8 mouse cellular contexts compared by ENCODE assay signal in genomic region chr15:26620279-26620678, GRCm38 (mm10).
DNase-seq lines count a peak whose midpoint lies in the region; ATAC-seq and TF ChIP-seq lines count a peak whose summit lies in the region.
"Had no signal": no experiment of that assay in that cellular context is flagged by ENCODE, and none has a peak within 500 bp of the region (broad histone marks: within the 10 kb centered on the region; RNA-seq: fewer than 3 reads in every experiment).

No protein-coding gene starts in this region.

- WGBS in hindbrain, embryonic 14.5 days, result 17% methylated on average over 5 of the region's 5 CpGs
- 25% methylated on average over 5 of the region's 5 CpGs for WGBS in neural tube, embryonic 14.5 days

- TF ChIP-seq POLR2A in embryonic fibroblast, embryonic 13.5 days (IDR thresholded peaks at IDR 0.05; ENCODE audit: low read depth, low read length), result no peak

- no peak overlapping the region for H3K9ac ChIP-seq in hindbrain, embryonic 14.5 days
- H3K9ac ChIP-seq in neural tube, embryonic 14.5 days (replicated peaks; ENCODE audit: low read depth, low read length), result no peak overlapping the region
- H3K9ac ChIP-seq: liver, embryonic 15.5 days had no signal

- intact Hi-C loops in left cerebral cortex, postnatal 4 days (cut with DNase I), result loop anchor here (5.0 to 10.0 kb wide), 2 partner anchors 612 to 625 kb away; no protein-coding TSS in a partner anchor

- H3K4me2 ChIP-seq in hindbrain, embryonic 14.5 days (replicated peaks), result no peak overlapping the region
- no peak overlapping the region for H3K4me2 ChIP-seq in neural tube, embryonic 14.5 days (ENCODE audit: low read depth, low read length)
- H3K4me2 ChIP-seq: liver, embryonic 15.5 days had no signal

- H3K9me3 ChIP-seq in hindbrain, embryonic 14.5 days (ENCODE audit: control insufficient read depth, low read length), result no peaks in the 10 kb centered on the region
- H3K9me3 ChIP-seq in neural tube, embryonic 14.5 days (ENCODE audit: control insufficient read depth, low read length), result no peaks in the 10 kb centered on the region
- H3K9me3 ChIP-seq: liver, embryonic 15.5 days had no signal

- H3K36me3 ChIP-seq in hindbrain, embryonic 14.5 days (replicated peaks; ENCODE audit: control insufficient read depth, insufficient read depth), result no peaks in the 10 kb centered on the region
- no peaks in the 10 kb centered on the region for H3K36me3 ChIP-seq in neural tube, embryonic 14.5 days (ENCODE audit: control insufficient read depth, insufficient read depth, low read length)
- H3K36me3 ChIP-seq: liver, embryonic 15.5 days had no signal

- peaks cover 4% of the 10 kb centered on the region for H3K4me1 ChIP-seq in embryonic fibroblast, embryonic 13.5 days (ENCODE audit: control insufficient read depth, insufficient read depth, low read length)
- peaks cover 6% of the 10 kb centered on the region; the same call in 1 of the 2 replicates for H3K4me1 ChIP-seq in hindbrain, embryonic 14.5 days (replicated peaks; ENCODE audit: control insufficient read depth, insufficient read depth, low read length)
- H3K4me1 ChIP-seq in neural tube, embryonic 14.5 days (ENCODE audit: control insufficient read depth, insufficient read depth, low read length), result peaks cover 4% of the 10 kb centered on the region; the same call in 1 of the 2 replicates
- H3K4me1 ChIP-seq: liver, embryonic 15.5 days had no signal

- TF ChIP-seq CTCF in embryonic fibroblast, embryonic 13.5 days (IDR thresholded peaks at IDR 0.05; ENCODE audit: borderline replicate concordance, insufficient read depth, low read length), result peak; percentile 42; the same call in 1 of the 2 replicates

- peak; percentile 85; the same call in 1 of the 2 replicates for ATAC-seq in hindbrain, embryonic 14.5 days (ENCODE audit: low FRiP score)
- ATAC-seq in neural tube, embryonic 14.5 days (ENCODE audit: low read depth), result peak; percentile 88

- H3K27me3 ChIP-seq in hindbrain, embryonic 14.5 days (ENCODE audit: control insufficient read depth, insufficient read depth, low read length), result no peaks in the 10 kb centered on the region
- H3K27me3 ChIP-seq in neural tube, embryonic 14.5 days (ENCODE audit: control insufficient read depth, insufficient read depth, low read length), result no peaks in the 10 kb centered on the region
- H3K27me3 ChIP-seq: liver, embryonic 15.5 days had no signal

- no peak overlapping the region for H3K4me3 ChIP-seq in embryonic fibroblast, embryonic 13.5 days (ENCODE audit: insufficient read depth, low read length)
- no peak overlapping the region for H3K4me3 ChIP-seq in hindbrain, embryonic 14.5 days (replicated peaks; ENCODE audit: low read length)
- H3K4me3 ChIP-seq in neural tube, embryonic 14.5 days (ENCODE audit: low read depth, low read length), result no peak overlapping the region
- H3K4me3 ChIP-seq: liver, embryonic 15.5 days had no signal

- peak; percentile 3 for DNase-seq in NIH3T3 (ENCODE audit: low read depth)
- peak; percentile 82 for DNase-seq in adrenal gland, postnatal 14 days
- peak; percentile 83 for DNase-seq in hindbrain, embryonic 14.5 days (ENCODE audit: low spot score)
- peak; percentile 63 for DNase-seq in left cerebral cortex, postnatal 4 days
- DNase-seq in B cell, adult 2 months, result no peak

- H3K27ac ChIP-seq in embryonic fibroblast, embryonic 13.5 days (ENCODE audit: insufficient read depth, low read length), result no peak overlapping the region
- 0 out of 2 replicates have a peak overlapping the region, but pooled peaks have one; percentile 3 for H3K27ac ChIP-seq in hindbrain, embryonic 14.5 days
- no peak overlapping the region for H3K27ac ChIP-seq in neural tube, embryonic 14.5 days (ENCODE audit: low read depth, low read length)
- H3K27ac ChIP-seq: liver, embryonic 15.5 days had no signal

Comparison
In these comparisons a context has a peak if more than half of its experiments do, and no peak if none do; other contexts are left out.
1. DNase-seq: peak in NIH3T3 (single experiment), adrenal gland, postnatal 14 days (single experiment), hindbrain, embryonic 14.5 days (single experiment) and left cerebral cortex, postnatal 4 days (single experiment); none in B cell, adult 2 months (0 of 2).